Mouse (Mus musculus): ENCODE results near the gene Akap6. TPM values are rescaled to one million over a fixed set of nuclear protein-coding genes. Genes with fewer than 3 reads are reported as not detected.
A peak's percentile ranks its signal among the peaks of the same experiment; 100 is the strongest.

Akap6 gene
- total RNA-seq, 2 experiments from 2014 or later: 25.8 to 26.1 TPM

GRCm38 (mm10) chr12:52835914-52836546 lies 136.8 kb downstream of the Akap6 start:
- no peak for DNase-seq
- intact Hi-C loops (cut with DNase I): loop anchor here (10.0 kb wide), 1 partner anchor 231 kb away; no protein-coding TSS in a partner anchor

DNA sequence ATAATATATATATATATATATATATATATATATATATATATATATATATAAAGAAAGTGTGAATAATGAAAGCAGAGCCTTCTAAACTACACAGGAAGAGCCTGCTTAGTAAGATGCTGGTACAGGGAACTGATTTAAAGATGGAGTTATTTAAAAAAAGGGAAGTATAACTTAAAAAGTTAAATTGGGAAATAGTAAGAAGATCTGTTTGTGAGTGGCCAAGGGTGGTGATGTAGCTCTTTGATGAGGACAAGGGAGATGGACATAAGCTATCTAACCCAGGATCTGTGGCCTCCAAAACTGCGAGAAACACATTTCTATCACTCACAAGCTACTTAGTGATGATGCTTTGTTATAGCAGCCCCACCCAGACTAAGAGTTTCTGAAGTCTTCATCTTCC lies 146.8 kb downstream of the Akap6 start:
- intact Hi-C loops (cut with DNase I): no loop called here
- no peak for DNase-seq

GRCm38 (mm10) chr12:52847020-52847419 lies 147.8 kb downstream of the Akap6 start:
- intact Hi-C loops (cut with DNase I): no loop called here
- no peak for DNase-seq

DNA sequence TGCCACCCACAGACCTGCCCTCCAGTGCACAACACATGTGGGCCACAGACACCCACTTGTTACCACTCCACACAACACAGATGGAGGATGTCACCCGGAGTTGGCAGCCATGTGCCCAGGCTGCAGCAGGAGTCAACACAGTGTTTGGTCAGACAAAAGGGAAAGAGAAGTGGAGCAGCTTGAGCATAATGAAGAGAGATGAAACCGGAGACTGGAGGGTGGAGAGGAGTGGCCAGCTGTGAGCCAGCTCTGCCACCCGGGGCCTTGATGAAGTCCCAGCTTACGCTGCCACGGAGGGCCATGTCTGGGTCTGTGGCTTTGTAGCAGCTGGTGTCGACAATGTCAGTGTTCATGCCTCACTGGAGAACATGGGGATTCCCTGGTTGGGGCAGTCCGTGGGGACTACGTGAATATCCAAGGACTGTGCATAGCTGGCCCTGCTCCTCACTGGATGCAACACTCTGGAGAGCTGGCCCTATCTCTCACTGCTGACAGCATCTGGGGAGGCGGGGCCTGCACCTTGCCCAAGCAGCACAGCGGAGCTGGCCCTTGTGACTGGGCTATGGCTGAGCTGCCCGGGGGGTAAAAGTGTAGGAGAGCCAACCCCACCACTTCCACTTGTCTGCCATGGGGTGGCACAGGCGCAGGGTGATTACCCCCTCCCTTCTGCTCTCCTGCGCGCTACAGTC lies 148.8 kb downstream of the Akap6 start:
- intact Hi-C loops (cut with DNase I): no loop called here
- no peak for DNase-seq

DNA sequence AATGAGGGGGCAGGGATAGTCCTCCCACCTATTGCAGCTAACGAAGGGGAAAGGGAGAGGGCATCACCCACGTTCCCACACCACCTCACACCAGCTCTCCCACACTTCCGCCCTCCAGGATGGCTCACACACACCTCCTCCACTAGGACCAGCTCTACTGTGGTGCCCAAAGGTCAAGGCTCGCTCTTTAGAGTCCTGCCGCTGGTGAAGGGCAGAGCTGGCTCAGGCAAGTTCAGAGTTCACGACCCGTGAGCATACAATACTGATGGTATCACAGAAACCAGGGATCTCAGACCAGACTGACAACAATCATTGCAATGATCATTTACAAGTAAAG lies 149.3 kb downstream of the Akap6 start:
- intact Hi-C loops (cut with DNase I): no loop called here
- DNase-seq: no peak

GRCm38 (mm10) chr12:52849297-52849696 lies 150.1 kb downstream of the Akap6 start:
- no peak for DNase-seq
- intact Hi-C loops (cut with DNase I): no loop called here

GRCm38 (mm10) chr12:52850332-52851036 lies 151.3 kb downstream of the Akap6 start:
- no peak for DNase-seq
- intact Hi-C loops (cut with DNase I): no loop called here

GRCm38 (mm10) chr12:52851221-52851620 lies 152.0 kb downstream of the Akap6 start:
- intact Hi-C loops (cut with DNase I): no loop called here
- no peak for DNase-seq

- intact Hi-C loops (cut with DNase I): no loop called here
- DNase-seq: no peak
These were observed 155.1 kb downstream of the Akap6 start for GRCm38 (mm10) chr12:52854236-52854679.

- DNase-seq: no peak
- intact Hi-C loops (cut with DNase I): no loop called here
These were observed 156.9 kb downstream of the Akap6 start for GRCm38 (mm10) chr12:52856104-52856503.

- intact Hi-C loops (cut with DNase I): no loop called here
- DNase-seq: no peak
These were observed 158.1 kb downstream of the Akap6 start for GRCm38 (mm10) chr12:52857306-52857705.

- no peak for DNase-seq
- intact Hi-C loops (cut with DNase I): no loop called here
These were observed 162.7 kb downstream of the Akap6 start for GRCm38 (mm10) chr12:52861922-52862321.

- peak in 1 of 2 experiments; percentile 51 for DNase-seq
- intact Hi-C loops (cut with DNase I): no loop called here
These were observed 168.9 kb downstream of the Akap6 start for GRCm38 (mm10) chr12:52868000-52868624.

- DNase-seq: no peak
- intact Hi-C loops (cut with DNase I): no loop called here
These were observed 172.4 kb downstream of the Akap6 start for GRCm38 (mm10) chr12:52871604-52872003.

GRCm38 (mm10) chr12:52874332-52874923 lies 175.2 kb downstream of the Akap6 start:
- DNase-seq: no peak
- intact Hi-C loops (cut with DNase I): no loop called here

DNA sequence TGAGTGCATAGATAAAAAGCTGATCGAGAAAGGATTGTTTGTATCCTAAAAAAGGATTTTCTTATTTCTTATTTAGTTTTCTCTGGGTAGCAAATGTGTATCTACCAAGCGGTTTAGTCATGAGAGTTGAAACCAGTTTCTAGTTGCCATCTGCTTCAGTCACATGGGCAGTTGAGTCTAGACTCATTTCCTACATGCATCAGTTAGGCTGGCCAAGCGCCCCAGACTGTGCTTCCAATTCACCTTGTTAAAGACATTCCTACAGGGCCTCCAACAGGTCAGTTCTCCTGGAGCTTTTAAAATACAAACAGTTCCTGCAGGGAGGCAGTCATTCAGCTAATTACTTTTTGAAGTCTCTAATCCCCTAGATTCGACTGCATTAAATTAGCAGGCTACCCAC lies 176.9 kb downstream of the Akap6 start:
- intact Hi-C loops (cut with DNase I): no loop called here
- no peak for DNase-seq

- intact Hi-C loops (cut with DNase I): no loop called here
- DNase-seq: no peak
These were observed 178.0 kb downstream of the Akap6 start for GRCm38 (mm10) chr12:52876978-52877769.

GRCm38 (mm10) chr12:52879324-52879723 lies 180.1 kb downstream of the Akap6 start:
- DNase-seq: no peak
- intact Hi-C loops (cut with DNase I): no loop called here

GRCm38 (mm10) chr12:52892519-52892918 lies 193.3 kb downstream of the Akap6 start:
- no peak for DNase-seq
- intact Hi-C loops (cut with DNase I): loop anchor here (10.0 kb wide), 1 partner anchor 288 kb away; no protein-coding TSS in a partner anchor
